Mouse (Mus musculus): ENCODE results near the gene Gldc.

DNA sequence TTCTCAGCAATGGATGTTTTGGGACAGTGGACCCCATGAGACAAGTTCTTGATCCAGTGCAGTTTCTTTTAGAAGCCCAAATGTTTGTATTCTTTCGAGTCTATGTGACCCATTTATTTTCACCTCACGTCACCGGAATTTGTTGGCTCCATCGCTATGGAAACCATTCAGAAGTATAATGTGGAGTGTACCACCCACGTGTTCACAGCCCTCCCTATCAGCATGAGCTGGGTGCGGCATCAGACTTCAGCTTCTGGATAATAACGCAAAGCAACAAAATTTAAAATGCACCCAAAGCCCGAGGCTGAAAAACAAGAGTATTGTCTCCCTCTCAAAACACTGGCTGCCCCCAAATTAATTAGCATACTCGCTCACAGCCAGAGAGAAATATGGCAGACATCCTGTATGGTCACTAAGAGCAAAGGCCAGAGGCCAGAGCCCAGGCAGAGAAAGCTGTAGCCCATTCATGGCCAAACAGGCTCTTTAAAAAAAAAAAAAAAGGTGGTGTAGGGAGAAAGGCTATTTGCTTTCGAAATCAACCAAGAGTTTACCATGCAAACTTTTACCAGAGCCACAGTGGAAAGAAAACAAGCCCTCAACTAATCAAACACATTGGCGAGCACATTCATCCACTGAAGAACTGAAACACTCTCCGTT lies 18.1 kb downstream of the Gldc start:
- TF ChIP-seq CTCF (IDR thresholded peaks at IDR 0.05; ENCODE audit: borderline replicate concordance, insufficient read depth, low read length) = no peak
- TF ChIP-seq POLR2A (IDR thresholded peaks at IDR 0.05; ENCODE audit: low read depth, low read length) = no peak
